Mouse (Mus musculus): ENCODE data around the gene Polr2b.

DNA sequence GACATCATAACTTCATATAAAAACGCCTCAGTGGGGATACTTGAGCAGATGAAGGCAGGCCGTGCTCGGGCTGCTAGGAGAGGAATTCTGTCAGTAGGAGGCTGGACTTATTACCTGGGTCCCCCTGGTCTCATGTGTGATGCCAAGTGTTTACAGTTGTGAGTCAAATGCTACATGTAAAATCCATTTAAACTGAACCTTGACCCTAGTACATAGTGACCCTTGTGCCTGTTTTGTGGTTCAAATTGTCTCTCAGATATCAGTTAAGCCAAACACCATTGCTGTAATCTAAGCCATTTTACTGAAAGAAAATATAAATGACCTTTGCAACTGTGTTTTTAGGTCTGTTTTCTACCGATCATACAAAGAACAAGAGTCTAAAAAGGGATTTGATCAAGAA lies 30.1 kb downstream of the Polr2b start:
- no peak for TF ChIP-seq CTCF (conservative IDR thresholded peaks at IDR 0.05; ENCODE audit: insufficient read depth, insufficient read length, low read depth, low read length)
- no peak for TF ChIP-seq POLR2A (IDR thresholded peaks at IDR 0.05; ENCODE audit: low read depth, low read length)

All from kidney, adult 2 months (tissue).